Mouse (Mus musculus) bone marrow, adult 2 months (tissue): ENCODE measurements at regions not wholly inside any gene's neighbourhood (a gene's known extent, or its start where the extent isn't known, plus 50 kb on each side); places are given as distances from the start of the nearest gene placed in this dataset.

Source experiments
- H3K27ac ChIP-seq: fragments of 200-500 bp; 2 replicates; pipeline ENCODE4 v1.5.1; 2012; ENCODE audit warnings: low read depth, mild to moderate bottlenecking, control low read depth, inconsistent platforms, low read length; ENCODE audit not compliant: control insufficient read depth, poor library complexity, insufficient read depth
- H3K4me1 ChIP-seq: fragments of 200-500 bp; 2 replicates; pipeline ENCODE4 v1.6.1; 2011; ENCODE audit warnings: low read length; ENCODE audit not compliant: control insufficient read depth, insufficient read depth
- H3K4me3 ChIP-seq: fragments of 200-500 bp; replicated peaks from 2 replicates; pipeline ENCODE3; 2011; ENCODE audit warnings: mild to moderate bottlenecking, low read depth, low read length, control low read depth; ENCODE audit not compliant: control insufficient read depth
- CTCF ChIP-seq: fragments of 200-500 bp; IDR thresholded peaks from 2 replicates; pipeline ENCODE4 v1.5.1; 2011; ENCODE audit warnings: low read length, control low read depth; ENCODE audit not compliant: control insufficient read depth, insufficient read depth
- POLR2A ChIP-seq: fragments of 200-500 bp; IDR thresholded peaks from 2 replicates; pipeline ENCODE4 v1.6.1; 2011; ENCODE audit warnings: low read depth, mild to moderate bottlenecking, control low read depth, low read length, borderline replicate concordance; ENCODE audit not compliant: control insufficient read depth
- WGBS: fragments of 180-500 bp; shearing (Covaris S2); methylation state at CpG from one replicate; pipeline ENCODE4 v1.1.7; 2018; 5-methylcytosine and 5-hydroxymethylcytosine counted together

- WGBS = 47% methylated on average over 18 of the region's 18 CpGs
- TF ChIP-seq CTCF = no peak
- TF ChIP-seq POLR2A = no peak
These were observed 191.1 kb upstream of the Sulf2 start for GRCm38 (mm10) chr2:166346421-166347182.

GRCm38 (mm10) chr2:166343551-166344340, 188.3 kb upstream of the Sulf2 start:
- TF ChIP-seq POLR2A = no peak
- TF ChIP-seq CTCF = no peak
- H3K4me1 ChIP-seq = no peaks in the 10 kb centered on the region
- WGBS = 82% methylated on average over 10 of the region's 10 CpGs
- H3K27ac ChIP-seq = no peak overlapping the region
- H3K4me3 ChIP-seq = no peak overlapping the region

More at GRCm38 (mm10) chr2:166346421-166347182, 191.1 kb upstream of the Sulf2 start:
- no peaks in the 10 kb centered on the region for H3K4me1 ChIP-seq
- no peak overlapping the region for H3K27ac ChIP-seq
- H3K4me3 ChIP-seq = no peak overlapping the region

GRCm38 (mm10) chr2:166342407-166342806, 186.9 kb upstream of the Sulf2 start:
- WGBS = 71% methylated on average over 9 of the region's 9 CpGs
- Histone ChIP-seq H3K4me1 (no peaks in the 10 kb centered on the region), H3K27ac (no peak overlapping the region), H3K4me3 (no peak overlapping the region)
- no peak for TF ChIP-seq CTCF
- no peak for TF ChIP-seq POLR2A

GRCm38 (mm10) chr2:166340196-166340595, 184.7 kb upstream of the Sulf2 start:
- H3K4me3 ChIP-seq = no peak overlapping the region
- no peaks in the 10 kb centered on the region for H3K4me1 ChIP-seq
- H3K27ac ChIP-seq = no peak overlapping the region
- WGBS = 85% methylated on average over 9 of the region's 9 CpGs
- TF ChIP-seq POLR2A = no peak
- no peak for TF ChIP-seq CTCF

- no peak overlapping the region for H3K4me3 ChIP-seq
- no peak overlapping the region for H3K27ac ChIP-seq
- WGBS = 71% methylated on average over 5 of the region's 5 CpGs
- no peaks in the 10 kb centered on the region for H3K4me1 ChIP-seq
- TF ChIP-seq POLR2A (no peak), CTCF (peak; percentile 43; the same call in 1 of the 2 replicates)
These were observed 184.0 kb upstream of the Sulf2 start for GRCm38 (mm10) chr2:166339427-166339826.

DNA sequence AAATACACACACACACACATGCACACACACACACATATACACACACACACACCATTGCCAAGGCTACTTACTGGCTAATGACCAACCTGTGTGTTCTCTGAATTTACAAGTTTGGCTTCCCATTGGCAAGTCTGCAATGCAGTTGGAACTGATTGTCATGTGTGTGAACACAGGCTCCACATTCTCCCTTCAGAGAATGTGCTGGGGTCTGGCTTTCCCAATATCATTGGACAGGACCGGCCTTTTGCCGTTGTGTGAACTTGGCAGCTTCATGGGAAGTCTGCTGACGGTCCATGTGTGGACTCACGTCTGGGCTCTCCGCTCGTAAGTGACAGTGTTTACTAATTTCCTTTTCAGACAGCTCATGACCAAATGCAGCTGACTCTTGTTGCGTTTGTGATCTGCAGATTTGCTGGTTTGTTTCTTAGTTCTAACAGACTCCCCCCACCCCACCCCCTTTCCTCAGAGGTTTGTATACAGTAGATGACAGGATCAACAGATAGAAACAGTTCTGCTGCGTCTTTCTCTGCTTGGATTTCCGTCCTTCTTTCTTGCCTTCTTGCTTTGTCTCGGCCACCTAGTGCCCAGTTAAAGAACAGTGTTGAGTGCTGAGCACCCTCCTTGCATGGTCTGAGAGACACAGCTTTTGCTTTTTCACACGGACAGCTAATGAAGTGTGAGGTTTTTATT, 183.1 kb upstream of the Sulf2 start:
- Histone ChIP-seq H3K27ac (no peak overlapping the region), H3K4me3 (no peak overlapping the region), H3K4me1 (no peaks in the 10 kb centered on the region)
- 63% methylated on average over 11 of the region's 11 CpGs for WGBS
- TF ChIP-seq CTCF (no peak), POLR2A (no peak)

GRCm38 (mm10) chr2:166337666-166338065, 182.2 kb upstream of the Sulf2 start:
- no peak for TF ChIP-seq POLR2A
- TF ChIP-seq CTCF = no peak
- 76% methylated on average over 7 of the region's 7 CpGs for WGBS
- H3K4me3 ChIP-seq = no peak overlapping the region

GRCm38 (mm10) chr2:166335702-166336101, 180.2 kb upstream of the Sulf2 start:
- no peak overlapping the region for H3K27ac ChIP-seq
- no peaks in the 10 kb centered on the region for H3K4me1 ChIP-seq
- 65% methylated on average over 5 of the region's 5 CpGs for WGBS
- no peak for TF ChIP-seq CTCF
- no peak for TF ChIP-seq POLR2A
- no peak overlapping the region for H3K4me3 ChIP-seq

More at GRCm38 (mm10) chr2:166337666-166338065, 182.2 kb upstream of the Sulf2 start:
- Histone ChIP-seq H3K4me1 (no peaks in the 10 kb centered on the region), H3K27ac (no peak overlapping the region)
